Mouse (Mus musculus) T-helper 1 cell (primary cell): ENCODE data around the gene Rpl23.

Experiments used
- in situ Hi-C: fragments of 300-600 bp; cut with MboI, MseI; formaldehyde crosslinking; loops from one replicate; pipeline ENCODE4 v1.15.1; 2025; ENCODE audit warnings: high pct_unique_total_duplicates

Gene Rpl23

GRCm38 (mm10) chr11:97781832-97782563, at the start of gene Rpl23:
Gene Rpl23, minus strand, starts transcription at chr11:97782437.
- in situ Hi-C loops = no loop called here

- in situ Hi-C loops = no loop called here
Observed at GRCm38 (mm10) chr11:97832001-97832400, 49.8 kb upstream of the Rpl23 start.

- in situ Hi-C loops = no loop called here
Observed at GRCm38 (mm10) chr11:97830501-97830900, 48.3 kb upstream of the Rpl23 start.

- in situ Hi-C loops = loop anchor here (10.0 kb wide), 1 partner anchor 1195 kb away; the partner anchor contains the start of gene Top2a
Observed at GRCm38 (mm10) chr11:97829913-97830476, 47.8 kb upstream of the Rpl23 start.

GRCm38 (mm10) chr11:97829365-97829764, 47.1 kb upstream of the Rpl23 start:
- in situ Hi-C loops = loop anchor here (10.0 kb wide), 1 partner anchor 1195 kb away; the partner anchor contains the start of gene Top2a

DNA sequence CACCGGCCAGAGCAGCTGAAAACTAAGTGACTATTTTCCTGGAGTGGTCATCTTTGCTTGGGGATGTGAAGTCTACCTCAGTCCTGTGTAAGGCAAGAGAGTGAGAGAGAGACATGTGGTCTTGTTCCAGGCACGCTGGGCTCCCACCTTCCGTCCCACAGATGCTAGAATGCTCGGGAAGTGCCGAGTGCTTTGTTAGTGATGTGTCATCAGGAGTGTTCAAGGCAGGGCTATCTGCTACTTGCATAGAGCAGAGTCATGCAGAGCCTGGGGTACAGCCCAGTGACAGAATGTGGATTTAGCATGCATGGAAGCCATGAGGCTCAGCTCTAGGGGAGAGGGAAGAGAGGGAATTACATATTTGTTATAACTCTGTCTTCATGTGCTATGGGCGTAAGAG, 45.4 kb upstream of the Rpl23 start:
- in situ Hi-C loops = loop anchor here (10.0 kb wide), 1 partner anchor 1197 kb away; the partner anchor contains the start of gene Top2a

- in situ Hi-C loops = loop anchor here (10.0 kb wide), 1 partner anchor 1198 kb away; the partner anchor contains the start of gene Top2a
Observed at GRCm38 (mm10) chr11:97826414-97826813, 44.2 kb upstream of the Rpl23 start.

DNA sequence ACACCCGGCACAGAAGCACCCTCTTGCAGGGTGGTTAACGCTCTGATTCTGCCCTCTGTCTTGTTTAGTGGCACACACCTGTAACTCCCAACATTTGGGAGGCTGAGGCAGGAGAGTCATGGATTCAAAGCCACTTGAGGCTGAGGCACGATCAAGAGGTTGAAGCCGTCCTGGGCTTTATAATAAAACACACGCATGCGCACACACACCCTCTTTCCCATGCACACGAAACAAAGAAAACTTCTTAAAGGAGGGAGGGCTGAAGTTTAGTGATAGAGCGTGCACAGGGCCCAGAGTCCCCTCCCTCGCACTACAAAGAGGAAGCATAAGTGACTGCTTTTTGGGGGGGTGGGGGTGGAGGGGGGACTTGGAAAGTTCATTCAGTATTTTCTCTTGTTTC, 43.7 kb upstream of the Rpl23 start:
- in situ Hi-C loops = loop anchor here (10.0 kb wide), 1 partner anchor 1199 kb away; the partner anchor contains the start of gene Top2a

- in situ Hi-C loops = loop anchor here (10.0 kb wide), 1 partner anchor 1200 kb away; the partner anchor contains the start of gene Top2a
Observed at GRCm38 (mm10) chr11:97825295-97825694, 43.1 kb upstream of the Rpl23 start.

- in situ Hi-C loops = loop anchor here (10.0 kb wide), 1 partner anchor 1200 kb away; the partner anchor contains the start of gene Top2a
Observed at GRCm38 (mm10) chr11:97824895-97825294, 42.7 kb upstream of the Rpl23 start.

DNA sequence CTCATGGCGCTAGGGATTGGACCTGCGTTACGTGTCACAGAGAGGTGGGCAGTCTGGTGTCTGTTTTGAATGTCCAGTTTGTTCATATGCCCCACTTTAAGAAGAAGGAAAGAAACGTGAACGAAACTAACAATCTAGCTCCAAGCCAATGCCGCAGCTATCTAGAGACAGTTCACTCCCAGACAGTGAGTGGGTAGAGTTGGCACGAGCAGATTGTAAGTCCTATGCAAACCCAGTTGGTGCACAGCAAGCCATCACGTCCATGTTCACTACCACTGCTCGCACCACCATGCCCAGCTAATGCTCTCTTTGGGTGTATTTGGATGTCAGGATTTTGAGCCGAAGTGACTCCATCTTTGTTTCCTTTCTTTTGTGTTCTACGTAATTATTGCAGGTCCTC, 41.9 kb upstream of the Rpl23 start:
- in situ Hi-C loops = loop anchor here (10.0 kb wide), 1 partner anchor 1201 kb away; the partner anchor contains the start of gene Top2a

DNA sequence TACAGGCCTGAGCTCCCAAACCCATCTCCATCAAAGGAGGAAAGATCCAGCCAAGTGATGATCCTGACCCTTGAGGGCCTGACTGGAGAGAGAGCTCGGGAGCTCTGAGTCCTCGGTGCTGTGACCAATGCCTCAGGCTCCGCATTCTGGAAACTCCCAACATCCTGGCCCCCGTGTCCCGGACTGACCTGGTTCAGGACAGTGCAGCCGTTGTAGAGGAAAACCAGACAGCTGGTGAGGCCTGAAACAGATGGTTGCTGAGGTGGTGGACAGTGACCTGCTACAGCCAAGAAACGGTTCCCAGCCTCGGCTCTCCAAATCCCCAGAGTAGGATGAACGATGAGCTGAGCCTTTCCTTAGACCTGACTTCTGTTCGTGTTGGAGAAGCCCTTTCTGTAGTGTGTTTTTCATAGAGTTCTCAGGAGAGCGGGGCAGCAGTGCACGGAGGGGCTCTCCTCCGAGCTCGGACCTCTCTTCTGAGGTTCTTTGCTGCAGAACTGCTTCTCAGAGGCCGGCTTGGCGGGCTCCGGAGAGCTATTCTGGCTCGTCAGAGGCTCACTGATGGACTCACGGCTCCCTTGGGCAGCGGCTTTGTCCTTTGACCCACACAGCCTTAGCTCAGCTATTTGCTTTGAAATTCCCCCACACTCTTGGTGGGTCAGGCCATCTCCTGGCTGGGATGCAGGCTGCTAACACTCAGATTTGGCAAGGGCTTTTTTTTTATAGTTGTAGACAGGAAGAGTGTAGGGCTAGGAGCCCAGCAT, 40.8 kb upstream of the Rpl23 start:
- in situ Hi-C loops = loop anchor here (10.0 kb wide), 1 partner anchor 1202 kb away; the partner anchor contains the start of gene Top2a

DNA sequence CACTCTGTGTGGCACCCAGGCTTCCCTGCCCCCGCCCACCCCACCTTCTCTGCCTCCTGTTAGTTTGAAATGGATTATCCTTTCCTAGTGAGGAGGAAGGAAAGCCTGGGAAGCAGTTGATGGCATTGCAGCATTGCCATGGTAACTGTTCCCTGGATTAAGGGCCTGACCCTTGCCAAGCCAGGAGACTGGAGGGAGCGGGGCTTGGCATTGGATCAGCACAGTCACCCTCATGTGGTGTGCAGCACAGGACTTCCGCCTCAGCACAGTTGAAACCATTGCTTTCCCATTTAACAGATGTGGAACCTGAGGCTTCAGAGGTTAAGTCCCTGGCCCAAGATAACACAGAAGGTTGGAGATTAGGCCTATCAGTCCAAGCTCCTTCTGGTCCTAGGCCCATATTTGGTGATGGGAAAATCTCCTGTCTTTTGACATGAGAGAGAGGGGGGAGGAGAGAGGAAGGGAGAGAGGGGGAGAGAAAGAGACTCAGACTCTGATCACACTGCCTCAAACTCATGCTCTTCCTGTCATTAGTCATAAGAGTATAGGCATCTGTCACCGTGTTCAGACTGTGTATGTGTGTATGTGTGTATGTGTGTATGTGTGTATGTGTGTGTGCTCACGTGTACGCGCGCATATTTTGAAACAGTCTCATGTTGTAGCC, 39.3 kb upstream of the Rpl23 start:
- in situ Hi-C loops = loop anchor here (10.0 kb wide), 1 partner anchor 1203 kb away; the partner anchor contains the start of gene Top2a

DNA sequence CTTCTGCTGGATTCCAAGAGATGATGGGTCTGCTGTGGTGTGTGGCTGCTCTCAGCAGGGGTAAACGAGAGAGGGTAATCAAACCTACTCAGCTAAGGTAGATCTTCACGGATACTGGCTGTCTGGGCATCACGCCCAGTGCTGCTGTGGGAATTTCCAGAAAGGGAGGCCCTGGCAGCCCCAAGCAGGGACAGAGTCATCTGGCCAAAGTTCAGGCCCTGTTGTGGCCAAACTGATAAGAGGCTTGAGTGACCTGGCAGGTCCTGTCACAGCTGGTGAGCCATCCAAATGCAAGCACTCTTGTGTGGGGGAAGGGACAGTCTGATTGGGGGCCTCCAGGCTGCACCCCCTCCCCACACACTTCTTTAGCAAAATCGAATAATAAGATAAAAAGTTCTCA, 38.6 kb upstream of the Rpl23 start:
- in situ Hi-C loops = loop anchor here (10.0 kb wide), 1 partner anchor 1204 kb away; the partner anchor contains the start of gene Top2a

- in situ Hi-C loops = loop anchor here (10.0 kb wide), 1 partner anchor 1205 kb away; the partner anchor contains the start of gene Top2a
Observed at GRCm38 (mm10) chr11:97819923-97820322, 37.7 kb upstream of the Rpl23 start.

- in situ Hi-C loops = no loop called here
Observed at GRCm38 (mm10) chr11:97819102-97819501, 36.9 kb upstream of the Rpl23 start.

GRCm38 (mm10) chr11:97818571-97818970, 36.3 kb upstream of the Rpl23 start:
- in situ Hi-C loops = no loop called here

GRCm38 (mm10) chr11:97818003-97818402, 35.8 kb upstream of the Rpl23 start:
- in situ Hi-C loops = no loop called here

DNA sequence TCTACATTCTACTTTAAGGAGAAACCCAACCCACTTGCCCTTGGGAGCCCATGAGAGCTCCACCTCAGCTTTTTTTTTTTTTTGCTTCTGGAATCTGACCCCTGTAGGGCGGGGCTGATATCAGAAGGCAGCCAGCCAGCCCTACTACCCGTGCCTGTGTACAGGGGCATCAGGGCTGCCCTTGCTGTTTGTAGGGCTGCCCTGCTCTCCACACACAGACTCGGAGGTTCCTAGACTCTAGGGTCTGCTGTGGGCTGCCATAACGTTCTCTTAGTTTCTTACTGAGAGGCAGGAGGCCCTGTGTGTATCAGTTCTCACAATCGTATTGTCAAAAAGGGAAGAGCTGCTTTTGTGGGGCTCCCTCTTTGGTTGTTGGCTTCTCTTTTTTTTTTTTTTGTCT, 35.1 kb upstream of the Rpl23 start:
- in situ Hi-C loops = no loop called here

- in situ Hi-C loops = no loop called here
Observed at GRCm38 (mm10) chr11:97816916-97817315, 34.7 kb upstream of the Rpl23 start.

- in situ Hi-C loops = no loop called here
Observed at GRCm38 (mm10) chr11:97816176-97816575, 33.9 kb upstream of the Rpl23 start.
